Mouse (Mus musculus) limb, embryonic 14.5 days (tissue): ENCODE data around the gene Ppp1r32. TPM values are rescaled to one million over a fixed set of nuclear protein-coding genes. Genes with fewer than 3 reads are reported as not detected.
A peak's percentile ranks its signal among the peaks of the same experiment; 100 is the strongest.

Source experiments
- ATAC-seq: fragments of 200-750 bp; cut with Nextera tagmentation; 2 replicates; pipeline ENCODE4 v1.8.0; 2017; ENCODE audit warnings: low read depth, moderate number of reproducible peaks, moderate TSS enrichment; ENCODE audit not compliant: low FRiP score
- DNase-seq: peaks from one replicate; pipeline ENCODE4 v3.0.0-alpha.2; 2015; ENCODE audit warnings: low spot score
- H3K27ac ChIP-seq: fragments of 300-500 bp; sonication (generic); replicated peaks from 2 replicates; pipeline ENCODE4 v1.5.1; 2014; ENCODE audit warnings: low read depth, mild to moderate bottlenecking, low read length, moderate library complexity, mixed read lengths
- H3K27me3 ChIP-seq: fragments of 300-500 bp; sonication (generic); 2 replicates; pipeline ENCODE4 v1.6.1; 2014; ENCODE audit warnings: low read length, mixed read lengths; ENCODE audit not compliant: control insufficient read depth, insufficient read depth
- H3K36me3 ChIP-seq: fragments of 300-500 bp; sonication (generic); 2 replicates; pipeline ENCODE4 v1.6.1; 2014; ENCODE audit warnings: mild to moderate bottlenecking, low read length, moderate library complexity, mixed read lengths; ENCODE audit not compliant: control insufficient read depth, insufficient read depth
- H3K4me1 ChIP-seq: fragments of 300-500 bp; sonication (generic); 2 replicates; pipeline ENCODE4 v1.6.1; 2014; ENCODE audit warnings: antibody characterized with exemption, low read length, mixed read lengths; ENCODE audit not compliant: control insufficient read depth, insufficient read depth
- H3K4me2 ChIP-seq: fragments of 300-500 bp; sonication (generic); replicated peaks from 2 replicates; pipeline ENCODE4 v1.6.1; 2014; ENCODE audit warnings: low read depth, mild to moderate bottlenecking, low read length, moderate library complexity; ENCODE audit not compliant: severe bottlenecking
- H3K4me3 ChIP-seq: fragments of 300-500 bp; sonication (generic); replicated peaks from 2 replicates; pipeline ENCODE4 v1.5.1; 2014; ENCODE audit warnings: low read length
- H3K9ac ChIP-seq: fragments of 300-500 bp; sonication (generic); 2 replicates; pipeline ENCODE4 v1.6.1; 2014; ENCODE audit warnings: mild to moderate bottlenecking, low read depth, low read length, moderate library complexity; ENCODE audit not compliant: severe bottlenecking
- H3K9me3 ChIP-seq: fragments of 300-500 bp; sonication (generic); 2 replicates; pipeline ENCODE4 v1.6.1; 2016; ENCODE audit warnings: low read length; ENCODE audit not compliant: control insufficient read depth
- POLR2A ChIP-seq: fragments of 200-500 bp; IDR thresholded peaks from 2 replicates; pipeline ENCODE4 v1.8.0; 2012; ENCODE audit warnings: inconsistent platforms, mild to moderate bottlenecking, moderate library complexity, borderline replicate concordance; ENCODE audit not compliant: insufficient read depth, insufficient read length; ENCODE audit errors: extremely low read depth
- WGBS: fragments of 180-500 bp; shearing (Covaris S2); extraction: QIAGEN DNeasy Blood & Tissue Kit; methylation state at CpG from one replicate; pipeline ENCODE4 v1.1.7; 2014; 5-methylcytosine and 5-hydroxymethylcytosine counted together
- polyA plus RNA-seq, 2 experiments: library from polyadenylated mRNA; depleted of rRNA in 1 of 2; stranded (reverse) in 1 of 2; unstranded in 1 of 2; fragments of >200 nt; fragmentation: Nextera tagmentation in 1 of 2; extraction: Ambion mirVana in 1 of 2; gene quantifications; 2 replicates each; pipeline versions ENCODE4 v1.2.1 to v1.2.3; 2012 to 2014

Gene Ppp1r32
- polyA plus RNA-seq, 2 experiments: 0.18 to 0.78 TPM

DNA sequence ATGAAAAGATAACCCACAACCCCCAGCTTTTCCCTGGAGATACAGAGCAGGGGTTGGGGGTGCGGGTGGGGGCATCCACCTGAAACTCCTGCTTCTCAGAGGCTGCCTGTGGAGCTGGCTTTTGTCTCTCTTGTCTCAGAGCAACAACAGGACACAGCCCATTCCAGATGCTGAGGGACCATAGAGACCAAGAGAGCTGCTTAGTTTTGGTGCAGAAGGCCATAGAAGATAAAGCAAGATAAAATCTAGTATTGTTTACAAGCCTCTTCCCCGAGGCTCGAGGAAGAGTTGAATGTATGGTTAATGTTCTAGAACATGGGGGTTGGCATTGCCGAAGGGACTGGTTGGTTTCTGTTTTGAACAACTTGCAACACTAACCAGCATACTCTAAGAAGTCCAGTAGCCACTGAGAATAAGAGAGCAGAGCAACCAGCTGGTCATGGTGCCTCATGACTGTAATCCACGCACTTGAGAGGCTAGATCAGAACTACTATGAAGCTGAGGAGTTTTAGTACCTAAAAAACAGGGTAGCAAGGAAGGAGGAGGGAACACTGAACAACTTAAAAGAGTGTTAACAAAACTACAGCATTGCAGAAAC lies 40.9 kb upstream of the Ppp1r32 start:
- H3K9me3 ChIP-seq: no peaks in the 10 kb centered on the region
- no peaks in the 10 kb centered on the region for H3K27me3 ChIP-seq
- no peak overlapping the region for H3K9ac ChIP-seq
- DNase-seq: no peak
- peaks cover 19% of the 10 kb centered on the region for H3K4me1 ChIP-seq
- WGBS: 86% methylated on average over 5 of the region's 5 CpGs
- TF ChIP-seq POLR2A: no peak
- no peak overlapping the region for H3K4me3 ChIP-seq
- no peak overlapping the region for H3K4me2 ChIP-seq
- no peak overlapping the region for H3K27ac ChIP-seq
- ATAC-seq: no peak
- H3K36me3 ChIP-seq: peaks cover 18% of the 10 kb centered on the region

DNA sequence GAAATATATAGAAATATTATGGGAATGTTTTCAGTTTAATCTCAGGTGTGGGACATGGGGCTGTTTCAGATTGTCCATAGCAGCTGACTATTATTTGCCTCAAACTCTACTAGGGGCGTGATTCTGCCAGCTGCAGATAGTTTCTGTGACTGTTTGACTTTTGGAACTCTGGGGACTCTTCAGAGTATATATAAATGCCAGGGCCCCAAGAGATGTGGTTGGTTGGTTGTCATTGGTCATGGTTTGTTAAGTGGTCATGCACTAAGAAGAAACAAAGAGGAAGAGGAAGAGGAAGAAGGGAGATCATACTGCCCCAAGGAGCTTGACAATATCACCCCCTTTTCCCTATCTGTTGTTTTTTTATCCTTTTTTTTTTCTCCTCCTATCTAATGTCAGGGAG lies 39.2 kb upstream of the Ppp1r32 start:
- Histone ChIP-seq H3K9ac (no peak overlapping the region), H3K27ac (no peak overlapping the region), H3K27me3 (no peaks in the 10 kb centered on the region), H3K4me3 (no peak overlapping the region), H3K36me3 (peaks cover 13% of the 10 kb centered on the region), H3K9me3 (no peaks in the 10 kb centered on the region), H3K4me2 (no peak overlapping the region), H3K4me1 (peaks cover 11% of the 10 kb centered on the region)
- 85% methylated on average over 1 of the region's 1 CpGs for WGBS
- no peak for TF ChIP-seq POLR2A
- DNase-seq (no peak), ATAC-seq (no peak)

DNA sequence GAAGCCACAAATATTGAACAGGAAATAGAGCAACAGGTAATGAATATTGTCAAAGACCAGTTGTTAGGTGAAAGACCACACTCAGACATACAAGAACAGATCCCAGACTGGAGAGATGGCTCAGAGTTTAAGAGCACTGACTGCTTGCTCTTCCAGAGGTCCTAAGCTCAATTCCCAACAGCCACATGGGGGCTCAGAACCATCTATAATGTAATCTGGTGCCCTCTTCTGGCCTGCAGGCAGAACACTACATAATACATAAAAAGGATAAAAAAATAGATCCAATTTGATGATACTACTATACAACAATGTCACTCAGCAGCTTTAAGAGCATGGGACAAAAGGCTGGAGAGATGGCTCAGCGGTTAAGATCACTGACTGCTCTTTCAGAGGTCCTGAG lies 37.6 kb upstream of the Ppp1r32 start:
- H3K9ac ChIP-seq: no peak overlapping the region
- no peak overlapping the region for H3K4me2 ChIP-seq
- TF ChIP-seq POLR2A: no peak
- DNase-seq: no peak
- H3K4me1 ChIP-seq: 0 out of 2 replicates have a peak, but pooled peaks cover 3% of the 10 kb centered on the region
- no peak overlapping the region for H3K4me3 ChIP-seq
- H3K36me3 ChIP-seq: peaks cover 20% of the 10 kb centered on the region
- H3K9me3 ChIP-seq: no peaks in the 10 kb centered on the region
- no peak for ATAC-seq
- 51% methylated on average over 1 of the region's 1 CpGs for WGBS
- H3K27me3 ChIP-seq: no peaks in the 10 kb centered on the region
- no peak overlapping the region for H3K27ac ChIP-seq

DNA sequence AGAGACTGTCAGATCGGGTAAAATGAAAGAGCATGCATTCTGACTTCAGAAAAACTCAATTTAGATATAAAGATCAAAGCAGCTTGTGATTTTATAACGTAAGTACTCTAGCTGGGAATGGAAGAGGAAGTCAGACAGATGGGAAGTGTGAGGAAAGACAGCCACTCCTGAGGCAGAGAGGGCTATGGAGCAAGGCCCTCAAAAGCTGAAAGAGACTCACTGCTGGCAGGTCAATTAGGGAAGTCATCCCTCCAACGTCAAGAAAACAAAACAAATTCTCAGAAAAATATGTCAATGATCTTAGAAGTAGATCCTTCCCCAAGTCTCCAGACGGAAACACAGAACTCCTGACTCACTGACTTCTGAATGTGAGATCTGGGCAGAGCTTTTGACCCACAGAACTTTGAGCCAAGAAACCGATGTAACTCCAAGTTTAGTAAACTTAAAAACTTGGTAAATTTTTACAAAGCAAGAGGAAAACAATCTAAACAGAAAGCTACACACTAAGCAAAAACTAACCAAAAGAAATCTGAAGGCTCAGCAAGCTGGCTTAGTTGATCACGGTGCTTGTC lies 28.1 kb upstream of the Ppp1r32 start:
- Histone ChIP-seq H3K4me1 (no peaks in the 10 kb centered on the region), H3K27ac (no peak overlapping the region), H3K27me3 (no peaks in the 10 kb centered on the region), H3K4me2 (no peak overlapping the region), H3K4me3 (no peak overlapping the region), H3K36me3 (peaks cover 44% of the 10 kb centered on the region), H3K9ac (no peak overlapping the region), H3K9me3 (no peaks in the 10 kb centered on the region)
- DNase-seq (no peak), ATAC-seq (no peak)
- TF ChIP-seq POLR2A: no peak
- WGBS: 71% methylated on average over 6 of the region's 6 CpGs

DNA sequence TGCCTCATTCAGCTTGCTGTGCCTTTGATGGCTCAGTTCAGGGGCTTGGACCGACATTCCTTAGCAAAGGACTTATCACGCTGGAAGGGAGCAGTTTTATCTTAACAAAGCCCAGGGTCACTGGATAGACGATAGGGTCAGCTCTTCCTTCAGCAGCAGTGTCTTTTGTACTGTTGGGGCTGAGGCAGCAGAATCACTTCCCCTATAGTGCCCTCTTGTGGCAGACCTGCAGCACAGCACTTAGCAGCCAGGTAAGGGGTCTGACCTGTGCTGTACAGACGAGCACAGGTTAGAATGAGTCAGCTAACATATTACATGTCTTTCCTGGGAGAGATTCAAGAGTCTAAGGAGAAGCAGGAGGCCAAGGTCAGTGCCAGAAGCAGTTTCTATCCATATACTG lies 19.8 kb upstream of the Ppp1r32 start:
- no peaks in the 10 kb centered on the region for H3K9me3 ChIP-seq
- H3K4me3 ChIP-seq: no peak overlapping the region
- no peak overlapping the region for H3K27ac ChIP-seq
- 14% methylated on average over 4 of the region's 4 CpGs for WGBS
- no peak for TF ChIP-seq POLR2A
- ATAC-seq (no peak), DNase-seq (peak; percentile 21)
- H3K36me3 ChIP-seq: peaks cover 47% of the 10 kb centered on the region
- H3K4me2 ChIP-seq: no peak overlapping the region
- no peak overlapping the region for H3K9ac ChIP-seq
- H3K4me1 ChIP-seq: no peaks in the 10 kb centered on the region
- no peaks in the 10 kb centered on the region for H3K27me3 ChIP-seq
